Mouse (Mus musculus) regulatory T cell (primary cell): ENCODE results near the gene Odf3.

Source experiments
- in situ Hi-C: fragments of 300-600 bp; cut with MboI, MseI; formaldehyde crosslinking; loops from one replicate; pipeline ENCODE4 v1.15.1; 2025; ENCODE audit warnings: high pct_unique_total_duplicates

Gene Odf3

DNA sequence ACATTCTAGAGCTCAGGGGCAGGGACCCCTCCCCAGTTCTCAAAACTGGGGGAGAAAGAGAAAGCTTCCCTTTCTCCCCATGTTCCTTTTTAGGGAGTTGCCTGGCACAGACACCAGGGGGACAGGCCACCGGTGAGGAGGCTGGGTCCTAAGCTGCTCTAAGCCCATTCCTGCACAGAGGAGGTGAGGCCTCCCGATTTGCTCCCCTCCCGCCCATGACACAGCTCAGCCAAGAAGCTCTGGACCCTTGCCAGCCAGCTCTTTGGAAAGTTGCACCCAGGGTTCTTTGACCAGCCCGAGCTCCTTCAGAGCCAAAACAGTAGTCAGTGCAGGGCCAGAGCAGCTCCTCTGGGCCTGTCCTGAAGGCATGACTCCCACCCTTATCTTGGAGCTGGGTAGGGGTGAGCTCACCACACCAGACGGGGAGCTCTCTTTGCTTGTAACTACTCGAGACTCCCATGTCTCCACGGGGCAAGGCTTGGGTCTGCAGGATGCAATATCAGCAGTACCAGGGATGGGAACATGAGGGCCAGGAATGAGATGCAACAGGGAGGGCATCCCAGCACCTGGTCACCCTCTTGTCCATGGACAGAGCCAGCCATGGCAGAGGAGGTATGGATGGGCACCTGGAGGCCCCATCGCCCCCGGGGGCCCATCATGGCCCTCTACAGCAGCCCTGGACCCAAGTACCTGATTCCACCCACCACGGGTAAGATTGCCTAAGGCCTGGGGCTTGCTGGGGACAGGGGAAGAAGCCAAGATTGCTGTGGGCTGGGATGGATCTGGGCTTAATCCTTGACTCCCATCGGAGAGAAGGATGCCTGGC is at the start of gene Odf3:
Gene Odf3 (plus strand): TSS at position 51 of the 826 bp plus-strand sequence.
- in situ Hi-C loops: no loop called here

DNA sequence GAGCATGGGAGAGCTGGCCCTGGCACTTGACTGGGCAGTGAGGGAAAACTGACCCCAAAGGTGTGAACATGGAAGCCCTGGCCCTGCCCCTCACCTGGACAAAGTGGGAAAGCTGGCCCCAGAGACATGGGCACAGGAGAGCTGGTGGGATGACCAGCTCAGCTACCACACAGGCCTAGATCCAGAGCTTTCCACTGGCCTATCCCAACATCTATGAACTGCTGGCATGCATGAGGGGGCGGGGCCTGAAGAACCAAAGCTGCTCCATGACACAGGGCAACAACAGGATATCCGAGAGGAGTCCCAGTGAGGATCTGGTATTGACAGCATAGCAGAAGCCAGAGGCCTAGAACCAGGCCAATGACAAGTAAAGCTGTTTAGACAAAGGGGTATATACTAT is 49.4 kb upstream of the Odf3 start:
- in situ Hi-C loops: loop anchor here (10.0 kb wide), 1 partner anchor 613 kb away; no protein-coding TSS in a partner anchor

DNA sequence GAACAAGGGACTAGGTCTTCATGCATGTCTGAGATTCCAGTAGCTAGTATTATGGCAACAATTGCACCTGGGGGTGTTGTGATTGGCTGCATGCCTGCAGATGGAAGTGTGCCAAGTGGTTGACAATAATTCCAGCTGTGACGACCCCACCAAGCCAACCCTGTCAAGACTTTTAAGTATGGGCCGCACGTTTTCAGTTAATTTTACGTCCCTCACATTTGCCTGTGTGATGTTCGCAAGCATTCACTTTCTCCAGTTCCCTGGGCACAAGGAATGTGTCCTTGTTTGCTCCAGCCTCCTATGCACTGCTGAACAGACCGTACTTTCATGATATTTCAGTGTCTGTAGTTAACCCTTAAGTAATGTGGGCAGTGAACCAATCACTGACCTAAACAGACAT is 45.0 kb upstream of the Odf3 start:
- in situ Hi-C loops: no loop called here

DNA sequence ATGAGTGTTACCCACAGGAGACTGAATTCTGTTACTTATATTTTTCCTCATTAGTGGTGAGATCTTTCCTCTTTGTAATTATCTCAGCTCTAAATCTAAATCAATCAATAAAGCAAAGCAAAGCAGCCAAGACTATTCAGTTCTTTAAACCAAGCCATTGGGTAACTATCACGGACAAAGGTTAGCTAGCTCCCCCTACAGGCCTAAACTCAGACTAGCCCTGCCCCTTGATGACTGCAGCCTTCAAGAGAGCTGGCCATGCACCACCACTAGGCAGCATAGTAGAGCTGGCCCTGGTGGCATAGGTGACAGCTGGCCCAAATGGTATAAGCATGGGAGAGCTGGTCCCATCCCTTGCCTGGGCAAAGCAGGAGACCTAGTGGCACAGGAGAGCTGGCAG is 41.9 kb upstream of the Odf3 start:
- in situ Hi-C loops: no loop called here

DNA sequence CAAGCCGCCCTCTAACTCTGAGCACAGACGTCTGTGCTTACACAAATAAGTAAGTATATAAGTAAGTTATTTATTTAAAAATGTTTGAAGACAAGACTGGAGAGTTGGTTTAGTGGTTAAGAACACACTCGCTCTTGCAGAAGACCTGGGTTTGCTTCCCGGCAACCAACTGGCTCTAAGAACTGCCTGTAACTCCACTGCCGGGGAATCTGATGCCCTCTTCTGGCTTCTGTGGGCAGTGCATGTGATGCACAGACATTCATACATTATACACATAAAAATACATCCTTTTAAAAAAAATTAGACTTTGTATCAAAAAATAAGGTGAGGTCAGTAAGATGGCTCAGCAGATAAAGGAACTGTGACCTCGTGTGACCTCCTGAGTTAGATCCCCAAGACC is 37.1 kb upstream of the Odf3 start:
- in situ Hi-C loops: no loop called here

DNA sequence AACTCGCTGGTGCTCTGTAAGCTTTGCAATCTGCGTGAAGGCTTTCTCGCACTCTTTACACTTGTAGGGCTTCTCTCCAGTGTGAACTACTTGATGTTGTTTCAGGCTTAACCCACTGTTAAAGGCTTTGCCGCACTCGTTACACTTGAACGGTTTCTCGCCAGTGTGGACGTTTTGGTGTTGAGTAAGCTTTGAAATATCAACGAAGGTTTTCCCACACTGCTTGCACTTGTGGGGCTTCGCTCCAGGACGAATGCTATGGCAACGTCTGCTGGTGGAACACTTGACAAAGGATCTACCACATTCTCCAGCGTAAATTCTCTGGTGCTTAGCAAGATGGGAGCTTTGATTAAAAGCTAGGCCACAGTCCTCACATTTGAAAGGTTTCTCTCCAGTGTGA is 35.9 kb upstream of the Odf3 start:
- in situ Hi-C loops: no loop called here

DNA sequence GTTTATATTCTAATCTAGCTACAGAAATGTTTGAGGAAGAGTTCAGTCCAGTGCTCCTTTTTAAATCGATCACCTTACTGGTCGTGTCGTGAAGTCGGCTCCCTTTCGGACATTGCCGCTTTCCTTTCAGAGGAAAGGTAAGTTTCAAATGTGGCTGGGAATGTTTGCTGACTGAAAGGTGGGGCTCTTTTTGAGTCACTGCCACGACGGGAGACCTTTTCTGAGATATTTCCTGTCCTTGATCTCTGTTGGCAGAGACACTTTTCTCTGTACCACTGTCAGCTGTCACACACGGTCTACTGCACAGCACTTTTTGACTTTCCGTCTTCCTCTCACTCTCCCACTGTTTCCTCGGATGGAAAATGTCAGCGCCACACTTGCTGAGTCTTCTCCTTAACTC is 34.8 kb upstream of the Odf3 start:
- in situ Hi-C loops: no loop called here

DNA sequence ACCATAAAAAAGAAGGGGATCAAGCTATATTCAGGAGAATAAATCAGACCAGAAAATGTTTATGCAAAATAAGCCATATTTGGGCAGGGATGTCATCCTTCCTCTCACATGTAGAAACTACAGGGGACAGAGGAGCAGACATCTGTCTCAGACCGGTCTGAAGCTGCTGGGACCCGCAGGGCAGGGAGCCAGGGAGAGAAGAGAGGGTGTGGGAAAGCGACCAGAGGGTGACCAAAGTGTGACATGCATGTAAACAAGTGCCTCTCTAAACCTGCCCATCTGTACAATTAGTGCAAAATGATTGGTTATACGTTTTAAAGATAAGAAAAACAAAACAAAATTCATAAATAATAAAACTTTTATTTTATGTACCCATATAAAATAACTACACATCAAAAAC is 27.4 kb upstream of the Odf3 start:
- in situ Hi-C loops: no loop called here

DNA sequence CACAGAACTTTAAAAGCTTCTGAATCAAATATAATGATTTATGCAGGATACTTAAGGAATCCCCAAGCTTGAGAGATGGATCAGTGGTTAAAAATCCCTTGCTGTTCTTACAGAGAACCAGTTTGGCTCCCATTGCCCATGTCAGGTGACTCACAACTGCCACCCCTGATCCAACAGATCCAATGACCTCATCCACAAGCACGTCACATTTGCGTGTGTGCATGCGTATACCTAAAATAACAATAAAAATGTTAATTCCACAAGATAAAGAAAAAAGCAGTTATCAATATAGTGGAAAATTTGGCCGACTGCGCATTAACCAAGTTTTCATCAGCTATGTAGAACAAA is 26.3 kb upstream of the Odf3 start:
- in situ Hi-C loops: no loop called here

DNA sequence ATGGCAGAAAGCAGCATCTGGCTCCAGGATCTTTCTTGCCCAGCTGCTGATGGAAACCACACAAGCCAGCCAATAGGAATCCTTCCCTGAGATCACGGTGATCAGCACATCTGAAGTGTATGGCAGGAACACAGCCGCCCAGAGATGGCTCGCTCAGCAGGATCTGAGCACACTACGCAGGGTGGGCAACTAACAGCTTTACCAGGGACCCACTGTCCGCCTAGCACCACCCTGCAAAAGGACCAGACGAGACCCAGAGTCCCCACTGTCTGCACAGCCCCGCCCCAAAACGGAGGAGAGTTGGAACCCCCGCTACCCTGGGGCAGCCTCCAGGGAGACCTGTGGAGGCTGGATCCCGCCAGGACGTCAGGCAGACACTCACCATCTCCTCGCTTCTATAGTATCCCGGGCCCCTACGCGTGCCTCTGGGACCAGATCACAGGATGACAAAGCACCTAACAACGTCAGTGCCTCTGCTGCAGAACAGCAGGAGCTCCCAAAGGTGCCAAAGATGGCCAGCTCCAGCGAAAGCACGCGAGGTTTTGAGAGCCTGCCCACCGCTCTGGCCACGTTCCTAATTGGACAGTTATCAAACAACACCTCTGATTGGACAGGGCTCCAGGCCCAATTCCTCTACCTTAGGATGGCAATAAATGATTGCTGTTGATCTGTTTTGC is 25.8 kb upstream of the Odf3 start, which contains the start of gene Zfp941:
Gene Zfp941 (minus strand): TSS at position 526 of the 677 bp plus-strand sequence.
- in situ Hi-C loops: no loop called here

DNA sequence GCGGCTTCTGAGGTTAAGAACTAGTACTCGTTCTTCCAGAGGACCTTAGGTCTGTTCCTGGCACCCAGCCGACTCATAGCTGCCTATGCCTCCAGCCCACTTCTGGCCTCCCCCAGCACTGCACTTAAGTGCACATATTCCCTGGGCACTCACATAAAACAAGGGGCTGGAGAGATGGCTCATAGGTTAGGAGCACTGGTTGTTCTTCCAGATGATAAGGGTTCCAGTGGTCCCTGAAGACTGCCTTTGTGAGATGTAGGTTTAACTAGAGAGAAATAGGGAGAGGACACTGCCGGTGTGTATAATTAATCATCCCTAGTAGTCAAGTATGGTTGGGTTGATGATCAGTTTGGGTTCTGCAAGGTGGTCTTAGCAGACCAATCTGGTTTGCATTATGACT is 24.9 kb upstream of the Odf3 start:
- in situ Hi-C loops: no loop called here

DNA sequence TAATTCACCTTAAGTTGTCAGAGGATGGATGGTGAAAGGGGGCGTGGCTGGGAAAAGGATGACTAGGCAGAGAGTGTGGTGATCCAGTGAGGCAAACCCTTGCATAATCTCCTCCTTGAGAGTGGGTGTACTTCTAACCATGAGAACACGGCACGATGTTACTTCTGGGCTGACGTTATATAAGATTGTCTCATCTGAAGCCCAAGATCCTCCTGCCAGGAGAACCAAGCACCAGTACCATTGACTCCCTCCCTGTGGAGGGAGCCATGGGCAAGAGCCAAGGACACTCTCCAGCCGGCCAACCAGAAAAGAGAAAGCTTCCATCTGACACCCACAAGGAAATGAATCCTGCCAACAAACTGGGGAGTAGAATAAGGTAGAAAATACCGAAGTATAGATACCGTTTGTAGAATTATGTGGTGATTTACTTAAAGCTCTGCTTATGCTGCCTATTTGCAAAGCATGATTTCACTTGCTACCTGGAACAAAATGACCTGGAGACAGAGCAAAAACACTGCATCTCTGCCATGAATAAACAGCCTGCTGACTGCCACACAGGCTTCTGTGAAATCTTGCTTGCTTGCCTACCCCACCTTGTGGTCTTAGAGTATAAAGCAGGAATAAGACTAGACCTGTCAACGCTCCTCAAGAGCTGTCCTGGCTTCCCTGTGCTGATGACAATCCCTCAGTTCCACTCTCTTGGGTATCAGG is 19.3 kb upstream of the Odf3 start:
- in situ Hi-C loops: no loop called here

DNA sequence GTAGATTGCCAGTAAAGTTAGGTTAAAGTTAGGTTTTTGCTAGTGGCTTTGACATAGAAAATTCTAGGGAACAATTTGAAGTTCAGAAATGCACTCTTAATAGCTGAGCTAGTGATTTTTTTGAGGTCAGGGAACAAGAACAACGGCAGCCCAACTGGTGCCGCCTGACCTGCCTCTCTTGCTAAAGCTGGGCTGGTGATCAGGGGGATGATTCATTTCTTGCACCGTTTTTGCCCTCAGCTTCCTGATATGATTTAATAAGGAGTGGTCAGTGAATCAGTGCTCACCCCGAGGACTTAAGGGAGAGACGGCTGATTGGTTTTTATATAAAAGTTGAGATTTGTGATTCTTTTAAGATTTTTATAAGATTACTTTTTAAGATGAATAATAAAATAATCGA is 16.2 kb upstream of the Odf3 start:
- in situ Hi-C loops: no loop called here

DNA sequence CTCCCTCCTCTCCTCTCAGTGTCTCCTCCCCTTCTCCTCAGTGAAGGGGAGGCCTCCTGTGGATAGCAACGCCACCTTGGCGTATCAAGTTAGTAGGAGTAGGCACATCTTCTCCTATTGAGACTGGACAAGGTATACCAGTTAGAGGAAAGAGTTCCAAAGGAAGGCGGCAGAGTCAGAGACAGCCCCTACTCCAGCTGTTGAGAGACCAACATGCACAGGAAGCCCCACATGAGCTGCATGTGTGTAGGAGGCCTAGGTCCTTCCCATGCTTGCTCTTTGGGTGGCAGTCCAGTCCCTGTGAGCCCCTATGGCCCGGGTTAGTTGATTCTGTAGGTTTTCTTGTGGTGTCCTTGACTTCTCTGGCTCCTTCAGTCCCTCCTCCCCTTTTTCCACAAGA is 14.3 kb upstream of the Odf3 start:
- in situ Hi-C loops: no loop called here

DNA sequence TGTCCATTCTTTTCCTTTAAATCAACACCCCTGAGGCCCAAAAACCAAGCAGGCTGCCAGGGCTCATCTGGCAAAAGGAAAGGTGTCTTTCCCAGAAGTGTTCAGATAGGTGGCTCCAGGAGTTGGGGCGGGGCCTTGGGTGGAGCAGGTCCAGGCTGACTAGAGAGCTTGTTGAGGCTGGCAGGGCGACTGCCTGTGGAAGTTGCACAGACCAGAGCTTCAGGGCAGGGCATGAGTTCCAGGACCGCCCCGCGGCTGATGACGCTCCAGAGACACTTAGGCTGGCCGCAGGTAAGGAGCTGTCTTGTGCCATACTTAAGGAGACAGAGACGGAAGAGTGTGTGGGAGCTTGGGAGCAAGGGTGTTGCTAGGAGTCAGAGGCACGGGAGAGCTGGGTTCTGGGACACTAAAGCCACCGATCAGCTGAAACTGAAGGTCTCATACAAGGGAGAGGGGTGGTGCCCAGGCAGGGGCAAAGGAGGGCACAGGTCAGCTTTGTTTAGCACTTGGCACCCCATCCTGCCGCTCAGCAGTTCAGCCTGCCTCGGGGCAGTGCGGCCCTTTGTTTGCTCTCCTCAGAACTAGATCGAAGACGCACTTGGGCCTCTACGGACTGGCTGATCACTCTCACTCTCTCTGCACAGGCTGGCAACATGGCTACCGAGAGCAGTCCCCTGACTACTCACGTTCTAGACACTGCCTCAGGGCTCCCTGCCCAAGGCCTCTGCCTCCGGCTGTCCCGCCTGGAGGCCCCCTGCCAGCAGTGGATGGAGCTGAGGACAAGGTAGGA is 12.4 kb upstream of the Odf3 start, which contains the start of gene Urah:
Gene Urah (plus strand): TSS at position 51 of the 790 bp plus-strand sequence.
- in situ Hi-C loops: no loop called here

DNA sequence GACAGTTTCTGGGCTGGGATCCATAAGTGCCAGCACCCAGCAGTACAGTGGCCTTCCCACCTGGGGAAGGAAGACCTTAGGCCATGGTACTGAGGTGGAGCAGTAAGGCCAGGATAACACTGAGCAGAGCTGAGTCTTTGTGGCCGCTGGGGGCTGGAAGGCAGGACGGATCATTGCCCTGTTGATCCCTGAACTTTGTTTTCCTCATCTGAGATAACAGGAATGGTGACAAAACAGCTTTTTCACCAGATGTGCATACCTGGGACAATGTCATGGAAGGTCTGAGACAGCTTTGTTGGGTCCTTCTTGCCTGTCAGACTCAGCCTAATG is 11.9 kb upstream of the Odf3 start:
- in situ Hi-C loops: no loop called here

DNA sequence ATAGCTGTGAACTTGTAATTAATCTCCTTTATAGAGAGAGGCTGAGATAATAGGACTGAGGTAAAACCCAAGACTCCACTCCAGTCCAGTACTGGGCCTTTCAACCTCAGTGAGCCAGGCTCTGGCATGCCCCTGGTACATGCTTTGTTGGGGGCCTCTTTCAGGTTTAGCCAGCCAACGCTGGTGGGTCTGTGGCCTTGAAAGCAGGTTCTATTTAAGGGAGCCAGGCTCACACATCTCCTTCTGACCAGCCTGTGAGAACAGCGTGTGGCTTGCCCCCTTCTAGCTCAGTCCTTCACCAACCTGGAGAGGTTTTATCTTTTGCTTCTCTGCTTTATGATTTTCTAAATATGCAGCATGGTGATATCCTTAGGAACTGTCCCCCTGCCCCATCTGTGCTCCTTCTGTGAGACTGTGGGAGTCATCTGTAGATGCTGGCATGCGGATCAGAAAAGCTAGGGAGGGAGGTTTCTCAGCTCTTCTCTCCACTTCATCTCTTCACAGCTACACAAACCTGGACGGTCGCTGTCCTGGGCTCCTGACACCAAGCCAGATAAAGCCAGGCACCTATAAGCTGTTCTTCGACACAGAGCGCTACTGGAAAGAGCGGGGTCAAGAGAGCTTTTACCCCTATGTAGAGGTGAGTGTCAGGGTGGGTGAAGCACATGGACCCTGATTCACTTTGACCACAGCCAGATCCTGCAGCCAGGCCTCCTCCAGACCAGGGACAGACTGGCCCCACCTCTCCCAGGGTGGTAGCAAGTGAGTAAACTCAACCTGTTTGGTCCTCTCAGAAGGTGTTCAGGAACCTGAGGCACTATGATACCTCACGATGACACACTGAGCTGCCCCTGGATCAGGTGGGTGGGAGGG is 11.1 kb upstream of the Odf3 start:
- in situ Hi-C loops: no loop called here

DNA sequence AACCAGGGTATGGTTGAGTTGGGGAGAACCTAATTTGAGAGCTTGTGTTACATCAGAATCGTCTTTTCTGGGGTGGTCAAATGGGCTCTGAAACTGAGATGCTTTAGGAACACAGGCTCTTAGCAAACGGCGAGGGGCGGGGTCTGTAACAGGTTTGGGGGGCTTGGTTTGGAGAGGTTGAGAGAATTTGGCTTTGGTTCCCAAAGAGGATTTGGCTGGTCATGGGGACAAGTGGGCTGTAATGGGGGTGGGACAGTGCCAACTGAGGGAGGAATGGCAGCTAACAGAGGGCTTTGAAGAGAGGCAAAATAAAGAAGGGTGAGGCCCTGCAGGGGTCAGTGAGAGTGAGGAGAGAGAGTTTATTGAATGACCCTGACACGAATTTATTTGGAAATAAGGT is 8.0 kb upstream of the Odf3 start:
- in situ Hi-C loops: no loop called here

DNA sequence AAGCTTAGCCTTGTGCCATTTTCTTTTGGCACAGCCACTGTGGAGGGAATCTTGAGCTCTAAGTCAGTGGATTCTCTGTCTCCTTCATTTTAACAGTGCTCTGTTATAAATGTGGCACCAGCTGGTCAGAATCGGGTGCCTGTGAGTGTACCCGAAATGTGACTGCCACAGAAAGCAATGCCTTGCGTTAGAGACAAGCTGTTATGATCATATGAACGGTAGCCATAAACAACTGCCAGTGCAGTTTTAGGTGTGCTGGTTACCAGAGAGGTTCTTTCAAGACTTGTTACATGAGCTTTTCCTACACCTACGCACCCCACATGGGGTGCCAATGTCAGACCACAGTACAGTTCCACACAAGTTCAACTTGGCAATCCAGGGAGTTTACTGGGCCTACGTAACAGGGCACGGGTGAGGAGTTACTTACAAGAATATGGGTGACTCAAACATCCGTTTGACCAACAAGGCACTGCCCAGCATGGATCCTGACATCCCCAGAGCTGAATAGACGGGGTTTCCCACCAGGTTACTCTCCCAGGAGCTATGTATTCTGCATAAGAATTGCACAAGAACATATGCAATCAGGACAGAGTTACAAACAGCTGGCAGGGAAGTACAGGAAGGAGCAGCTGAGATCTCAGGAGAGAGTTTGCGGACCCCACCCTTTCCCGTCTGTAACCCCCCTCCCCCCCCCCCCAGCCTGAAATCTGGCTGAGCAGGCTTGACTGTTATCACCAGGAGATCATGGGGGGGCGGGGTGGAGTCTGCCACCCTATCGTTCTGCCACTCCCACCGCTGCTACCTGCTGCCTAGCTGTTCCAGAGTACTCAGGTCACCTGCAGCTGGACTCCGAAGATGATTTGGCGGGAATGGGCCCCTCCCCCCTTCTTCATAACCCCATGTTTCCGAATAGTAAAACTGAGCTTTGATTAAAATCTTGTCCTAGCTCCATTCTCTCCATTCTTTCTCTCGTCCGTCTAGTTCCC is 6.6 kb upstream of the Odf3 start:
- in situ Hi-C loops: loop anchor here (5.0 kb wide), 2 partner anchors 61 to 206 kb away; partner anchors contain the start of gene Cox8b
